Mouse (Mus musculus): ENCODE data around the gene Rtkn. TPM values are rescaled to one million over a fixed set of nuclear protein-coding genes. Genes with fewer than 3 reads are reported as not detected.
A peak's percentile ranks its signal among the peaks of the same experiment; 100 is the strongest.

The Rtkn gene
- polyA plus RNA-seq, 1 experiment from 2014 or later: 16.6 TPM

GRCm38 (mm10) chr6:83197345-83198004, 62.2 kb downstream of the Rtkn start:
- no peak overlapping the region for H3K9ac ChIP-seq (ENCODE audit: low read length)
- no peak overlapping the region for H3K4me3 ChIP-seq (ENCODE audit: low read depth, low read length)
- no peak overlapping the region for H3K4me2 ChIP-seq
- WGBS: 45% methylated on average over 15 of the region's 15 CpGs
- no peaks in the 10 kb centered on the region for H3K4me1 ChIP-seq (ENCODE audit: control insufficient read depth, insufficient read depth, low read length)
- no peaks in the 10 kb centered on the region for H3K9me3 ChIP-seq (ENCODE audit: control insufficient read depth, low read length)
- peak; percentile 30; the same call in 1 of the 2 replicates for ATAC-seq (ENCODE audit: low FRiP score)
- H3K27me3 ChIP-seq (ENCODE audit: control insufficient read depth, insufficient read depth, low read length): no peaks in the 10 kb centered on the region
- peaks cover 31% of the 10 kb centered on the region for H3K36me3 ChIP-seq (ENCODE audit: control insufficient read depth, insufficient read depth, low read length)
- no peak overlapping the region for H3K27ac ChIP-seq (ENCODE audit: low read depth, low read length)
- peak; percentile 90 for DNase-seq (ENCODE audit: low spot score, missing footprints)

MicroRNAs within 50 kb of the gene (microRNA counts, 519-probe panel; counts per million panel counts)
- microRNA mmu-miR-3470a+mmu-miR-3470b: not detected

Small RNA genes within 50 kb of the gene (microRNA-seq; reads per million reads assigned to microRNA genes)
- gene Mir3470a: not detected

Other genes starting within 250 kb of the Rtkn start
- 0.91 and 1.1 TPM in 2 replicates for gene Sema4f, start 195.7 kb upstream of the Rtkn start, polyA plus RNA-seq (2014; fragmentation: Nextera tagmentation; extraction: Ambion mirVana)
- gene M1ap, start 188.6 kb upstream of the Rtkn start, polyA plus RNA-seq (2014; fragmentation: Nextera tagmentation; extraction: Ambion mirVana): 0.18 TPM in 1 of 2 replicates, not detected in the other
- gene Dok1, start 102.0 kb upstream of the Rtkn start, polyA plus RNA-seq (2014; fragmentation: Nextera tagmentation; extraction: Ambion mirVana): 4.0 and 5.2 TPM in 2 replicates
- gene Loxl3, start 101.3 kb upstream of the Rtkn start, polyA plus RNA-seq (2014; fragmentation: Nextera tagmentation; extraction: Ambion mirVana): 6.6 and 6.8 TPM in 2 replicates
- 109 and 111 TPM in 2 replicates for gene Aup1, start 80.9 kb upstream of the Rtkn start, polyA plus RNA-seq (2014; fragmentation: Nextera tagmentation; extraction: Ambion mirVana)
- 28.2 and 30.0 TPM in 2 replicates for gene Htra2, start 80.2 kb upstream of the Rtkn start, polyA plus RNA-seq (2014; fragmentation: Nextera tagmentation; extraction: Ambion mirVana)
- 0.43 and 0.68 TPM in 2 replicates for gene Dqx1, start 77.6 kb upstream of the Rtkn start, polyA plus RNA-seq (2014; fragmentation: Nextera tagmentation; extraction: Ambion mirVana)
- gene Tlx2, start 65.2 kb upstream of the Rtkn start, polyA plus RNA-seq (2014; fragmentation: Nextera tagmentation; extraction: Ambion mirVana): not detected in 2 replicates
- gene Pcgf1, start 57.6 kb upstream of the Rtkn start, polyA plus RNA-seq (2014; fragmentation: Nextera tagmentation; extraction: Ambion mirVana): 31.5 and 35.5 TPM in 2 replicates
- 0.44 TPM in 1 of 2 replicates, not detected in the other for gene Lbx2, start 49.1 kb upstream of the Rtkn start, polyA plus RNA-seq (2014; fragmentation: Nextera tagmentation; extraction: Ambion mirVana)
- 0.83 and 1.00 TPM in 2 replicates for gene Ccdc142, start 33.9 kb upstream of the Rtkn start, polyA plus RNA-seq (2014; fragmentation: Nextera tagmentation; extraction: Ambion mirVana)
- 1.2 and 2.3 TPM in 2 replicates for gene Gm42688, start 33.8 kb upstream of the Rtkn start, polyA plus RNA-seq (2014; fragmentation: Nextera tagmentation; extraction: Ambion mirVana)
- gene Mrpl53, start 26.4 kb upstream of the Rtkn start, polyA plus RNA-seq (2014; fragmentation: Nextera tagmentation; extraction: Ambion mirVana): 120 and 130 TPM in 2 replicates
- 21.6 and 23.4 TPM in 2 replicates for gene Mogs, start 20.0 kb upstream of the Rtkn start, polyA plus RNA-seq (2014; fragmentation: Nextera tagmentation; extraction: Ambion mirVana)
- gene Wbp1, start 13.9 kb upstream of the Rtkn start, polyA plus RNA-seq (2014; fragmentation: Nextera tagmentation; extraction: Ambion mirVana): 134 and 153 TPM in 2 replicates
- gene Ino80b, start 10.0 kb upstream of the Rtkn start, polyA plus RNA-seq (2014; fragmentation: Nextera tagmentation; extraction: Ambion mirVana): 18.8 and 19.4 TPM in 2 replicates
- 11.1 and 13.7 TPM in 2 replicates for gene Wdr54, start 20.9 kb downstream of the Rtkn start, polyA plus RNA-seq (2014; fragmentation: Nextera tagmentation; extraction: Ambion mirVana)
- 1.7 TPM in 2 replicates for gene 1700003E16Rik, start 20.9 kb downstream of the Rtkn start, polyA plus RNA-seq (2014; fragmentation: Nextera tagmentation; extraction: Ambion mirVana)
- 80.2 and 81.7 TPM in 2 replicates for gene Dctn1, start 30.5 kb downstream of the Rtkn start, polyA plus RNA-seq (2014; fragmentation: Nextera tagmentation; extraction: Ambion mirVana)
- 0.52 and 0.68 TPM in 2 replicates for gene Slc4a5, start 84.4 kb downstream of the Rtkn start, polyA plus RNA-seq (2014; fragmentation: Nextera tagmentation; extraction: Ambion mirVana)
- gene Mthfd2, start 190.4 kb downstream of the Rtkn start, polyA plus RNA-seq (2014; fragmentation: Nextera tagmentation; extraction: Ambion mirVana): 48.0 and 51.6 TPM in 2 replicates
- 73.7 and 82.0 TPM in 2 replicates for gene Mob1a, start 190.6 kb downstream of the Rtkn start, polyA plus RNA-seq (2014; fragmentation: Nextera tagmentation; extraction: Ambion mirVana)
- 134 and 144 TPM in 2 replicates for gene Bola3, start 213.7 kb downstream of the Rtkn start, polyA plus RNA-seq (2014; fragmentation: Nextera tagmentation; extraction: Ambion mirVana)

Measured in midbrain, embryonic 11.5 days (tissue).